ENCODE assay signal across 10 mouse cellular contexts in the genomic region with DNA sequence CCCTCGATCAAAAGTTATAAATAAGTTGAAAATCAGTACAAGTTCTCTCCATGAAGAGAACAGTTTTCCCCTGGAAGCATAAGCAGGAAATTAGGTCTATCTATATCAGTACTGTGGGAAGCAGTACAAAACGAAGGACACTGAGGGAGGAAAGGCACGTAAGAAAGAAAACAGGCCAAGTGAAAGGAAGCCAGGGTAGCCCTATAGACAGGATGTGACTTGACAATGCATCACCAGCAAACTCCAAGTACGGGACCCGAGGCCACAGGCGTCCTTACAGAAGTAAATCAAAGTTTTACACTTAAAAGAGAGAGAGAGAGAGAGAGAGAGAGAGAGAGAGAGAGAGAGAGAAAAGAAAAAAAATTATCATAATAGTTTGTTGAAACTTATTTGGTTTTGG. TPM values are rescaled to one million over a fixed set of nuclear protein-coding genes. Genes with fewer than 3 reads are reported as not detected.
DNase-seq lines count a peak whose midpoint lies in the region; ATAC-seq lines count a peak whose summit lies in the region.
"Had no signal": no experiment of that assay in that cellular context is flagged by ENCODE, and none has a peak within 500 bp of the region (broad histone marks: within the 10 kb centered on the region; RNA-seq: fewer than 3 reads in every experiment).

No protein-coding gene starts in this region.

- no peak for DNase-seq in heart, adult 9 months (ENCODE audit: low spot score in 2 of 2)
- no peak for DNase-seq in neural tube, embryonic 10.5 days (ENCODE audit: extremely low spot score, low spot score)
- DNase-seq in layer of hippocampus, postnatal 36 days: no peak
- DNase-seq in left cerebral cortex, postnatal 36 days (ENCODE audit: low spot score in 2 of 2): no peak

- intact Hi-C loops in left cerebral cortex, postnatal 36 days (cut with DNase I): no loop called here

- peak overlapping the region; percentile 88; the same call in 1 of the 2 replicates for H3K4me2 ChIP-seq in heart, embryonic 11.5 days
- peak overlapping the region; percentile 34 for H3K4me2 ChIP-seq in neural tube, embryonic 12.5 days (replicated peaks)
- H3K4me2 ChIP-seq: midbrain, embryonic 12.5 days had no signal

- H3K27me3 ChIP-seq in heart, embryonic 11.5 days (ENCODE audit: control insufficient read depth, insufficient read depth, low read length): peaks cover 4% of the 10 kb centered on the region
- peaks cover 19% of the 10 kb centered on the region for H3K27me3 ChIP-seq in neural tube, embryonic 12.5 days (replicated peaks)

- H3K9me3 ChIP-seq in heart, embryonic 11.5 days (replicated peaks; ENCODE audit: control insufficient read depth, low read length): no peaks in the 10 kb centered on the region
- H3K9me3 ChIP-seq in neural tube, embryonic 12.5 days: no peaks in the 10 kb centered on the region
- H3K9me3 ChIP-seq: midbrain, embryonic 12.5 days had no signal

- WGBS in heart, embryonic 11.5 days (ENCODE audit: insufficient replicate concordance): 38% methylated on average over 6 of the region's 6 CpGs
- 31% methylated on average over 6 of the region's 6 CpGs for WGBS in neural tube, embryonic 12.5 days

- H3K4me3 ChIP-seq in heart, embryonic 11.5 days (ENCODE audit: low read depth, low read length): no peak overlapping the region
- H3K4me3 ChIP-seq in neural tube, embryonic 12.5 days: no peak overlapping the region
- H3K4me3 ChIP-seq: midbrain, embryonic 12.5 days had no signal

- no peak for ATAC-seq in heart, embryonic 11.5 days (replicated peaks; ENCODE audit: insufficient number of reproducible peaks, low FRiP score, low TSS enrichment)
- ATAC-seq in neural tube, embryonic 12.5 days (ENCODE audit: low FRiP score, low read depth): no peak
- ATAC-seq in inflammation-experienced regulatory T-cells, adult 6 months: peak; percentile 35
- ATAC-seq in megakaryocyte progenitor cell, adult 5-6 weeks (replicated peaks; ENCODE audit: poor library complexity): no peak

- no peaks in the 10 kb centered on the region for H3K36me3 ChIP-seq in heart, embryonic 11.5 days (ENCODE audit: control insufficient read depth, insufficient read depth, low read length)
- H3K36me3 ChIP-seq in neural tube, embryonic 12.5 days: no peaks in the 10 kb centered on the region
- H3K36me3 ChIP-seq: G1E; midbrain, embryonic 12.5 days had no signal

- peaks cover 12% of the 10 kb centered on the region; the same call in 1 of the 2 replicates for H3K4me1 ChIP-seq in heart, embryonic 11.5 days (ENCODE audit: control insufficient read depth, insufficient read depth, low read length)
- peaks cover 31% of the 10 kb centered on the region for H3K4me1 ChIP-seq in neural tube, embryonic 12.5 days

- H3K27ac ChIP-seq in heart, embryonic 11.5 days (ENCODE audit: low read depth, low read length): no peak overlapping the region
- no peak overlapping the region for H3K27ac ChIP-seq in neural tube, embryonic 12.5 days
- H3K27ac ChIP-seq: midbrain, embryonic 12.5 days had no signal

- no peak overlapping the region for H3K9ac ChIP-seq in heart, embryonic 11.5 days (ENCODE audit: low read depth, low read length)
- H3K9ac ChIP-seq in neural tube, embryonic 12.5 days: no peak overlapping the region
- H3K9ac ChIP-seq: midbrain, embryonic 12.5 days had no signal

RNA-seq across cellular contexts. Expression of gene Egln3, which starts 2.8 kb away (rescaled TPM):
- 6.8 and 7.9 TPM in 2 replicates for polyA plus RNA-seq in heart, embryonic 11.5 days (2014; fragmentation: Nextera tagmentation; extraction: Ambion mirVana)
- polyA plus RNA-seq in neural tube, embryonic 12.5 days (2016; fragmentation: Nextera tagmentation; extraction: Ambion mirVana): 3.8 and 4.5 TPM in 2 replicates
- polyA plus RNA-seq in inflammation-experienced regulatory T-cells, adult 6 months (2017; shearing (Covaris generic)): 1 to 10 TPM in 2 of 3 experiments, under 1 TPM in 1; 0.70 to 2.2 (median 2.0) TPM
- 1 to 10 TPM; 4.9 to 5.2 TPM for total RNA-seq in layer of hippocampus, postnatal 36 days (2021)
- total RNA-seq in megakaryocyte progenitor cell, adult 5-6 weeks (2015): 48.4 and 55.3 TPM in 2 replicates
- total RNA-seq in megakaryocyte progenitor cell, adult 5-6 weeks (2017): 21.5 and 23.6 TPM in 2 replicates
- total RNA-seq in left cerebral cortex, postnatal 36 days (2021): 1 to 10 TPM; 9.1 to 9.9 TPM
- polyA plus RNA-seq: G1E had no signal
